Comparison of ENCODE assay signal across 9 mouse cellular contexts in genomic region chr10:4078979-4079630, GRCm38 (mm10).
DNase-seq lines count a peak whose midpoint lies in the region; ATAC-seq and TF ChIP-seq lines count a peak whose summit lies in the region.
"Had no signal": no experiment of that assay in that cellular context is flagged by ENCODE, and none has a peak within 500 bp of the region (broad histone marks: within the 10 kb centered on the region; RNA-seq: fewer than 3 reads in every experiment).

No protein-coding gene starts in this region.

- no peak for TF ChIP-seq CTCF in cerebellum, adult 2 months (IDR thresholded peaks at IDR 0.05; ENCODE audit: borderline replicate concordance, insufficient read depth, low read depth, low read length)

- peak overlapping the region; percentile 17; the same call in 1 of the 2 replicates for H3K27ac ChIP-seq in cerebellum, adult 2 months (ENCODE audit: insufficient read depth, low read length)
- peak overlapping the region; percentile 77 for H3K27ac ChIP-seq in lung, embryonic 15.5 days

- ATAC-seq in cerebellum, adult (ENCODE audit: insufficient number of reproducible peaks, low FRiP score, low TSS enrichment), result no peak
- peak; percentile 41 to 61; a peak in 3 of 4 replicates for ATAC-seq in hematopoietic stem cell, adult 5-6 weeks (replicated peaks in 1 of 2; ENCODE audit: insufficient read depth in 1 of 2, low FRiP score in 2 of 2, low TSS enrichment in 1 of 2, low read depth in 1 of 2, poor library complexity in 2 of 2, severe bottlenecking in 2 of 2)
- no peak for ATAC-seq in lung, embryonic 15.5 days (ENCODE audit: borderline replicate concordance, extremely low read depth, low FRiP score, low TSS enrichment)

- intact Hi-C loops in left cerebral cortex, postnatal 14 days (cut with DNase I), result no loop called here

- DNase-seq in cerebellum, adult 2 months, result no peak
- DNase-seq in NIH3T3 (ENCODE audit: low read depth), result peak; percentile 64
- DNase-seq in right cerebral cortex, adult 2 months (ENCODE audit: low spot score in 2 of 2), result no peak
- DNase-seq in ovary, postnatal 14 days (ENCODE audit: low spot score), result no peak
- DNase-seq in left cerebral cortex, postnatal 14 days (ENCODE audit: low spot score in 2 of 2), result no peak

- H3K9me3 ChIP-seq in lung, embryonic 15.5 days, result no peaks in the 10 kb centered on the region

- H3K4me2 ChIP-seq in lung, embryonic 15.5 days, result peak overlapping the region; percentile 36; the same call in 1 of the 2 replicates

- 0 out of 2 replicates have a peak, but pooled peaks cover 3% of the 10 kb centered on the region for H3K36me3 ChIP-seq in lung, embryonic 15.5 days

- no peaks in the 10 kb centered on the region for H3K27me3 ChIP-seq in cerebellum, adult 2 months (ENCODE audit: control insufficient read depth, insufficient read depth, low read length)
- no peaks in the 10 kb centered on the region for H3K27me3 ChIP-seq in lung, embryonic 15.5 days
- H3K27me3 ChIP-seq: CH12.LX had no signal

- H3K4me3 ChIP-seq in cerebellum, adult 2 months (replicated peaks; ENCODE audit: insufficient read depth, low read depth, low read length), result no peak overlapping the region
- H3K4me3 ChIP-seq in lung, embryonic 15.5 days, result no peak overlapping the region

- no peak overlapping the region for H3K9ac ChIP-seq in lung, embryonic 15.5 days

- 60% methylated on average over 8 of the region's 8 CpGs for WGBS in cerebellum, adult 2 months
- WGBS in lung, embryonic 15.5 days, result 24% methylated on average over 8 of the region's 8 CpGs

- H3K4me1 ChIP-seq in cerebellum, adult 2 months (ENCODE audit: control insufficient read depth, insufficient read depth, low read length), result peaks cover 9% of the 10 kb centered on the region
- peaks cover 29% of the 10 kb centered on the region for H3K4me1 ChIP-seq in lung, embryonic 15.5 days

- TF ChIP-seq POLR2A in cerebellum, adult 2 months (IDR thresholded peaks at IDR 0.05; ENCODE audit: borderline replicate concordance, insufficient read depth, low read length), result no peak

Comparison
In these comparisons a context has a peak if more than half of its experiments do, and no peak if none do; other contexts are left out.
1. ATAC-seq: peak in hematopoietic stem cell, adult 5-6 weeks (2 of 2); none in cerebellum, adult (single experiment) and lung, embryonic 15.5 days (single experiment).